Mouse (Mus musculus) frontal cortex, postnatal 36 days (tissue): Measurements from ENCODE around the gene Zfp212.

ENCODE experiments used
- DNase-seq, 2 experiments: peaks; one replicate each; pipeline ENCODE4 v3.0.0; 2022; ENCODE audit warnings: low spot score in 2 of 2

The Zfp212 gene

DNA sequence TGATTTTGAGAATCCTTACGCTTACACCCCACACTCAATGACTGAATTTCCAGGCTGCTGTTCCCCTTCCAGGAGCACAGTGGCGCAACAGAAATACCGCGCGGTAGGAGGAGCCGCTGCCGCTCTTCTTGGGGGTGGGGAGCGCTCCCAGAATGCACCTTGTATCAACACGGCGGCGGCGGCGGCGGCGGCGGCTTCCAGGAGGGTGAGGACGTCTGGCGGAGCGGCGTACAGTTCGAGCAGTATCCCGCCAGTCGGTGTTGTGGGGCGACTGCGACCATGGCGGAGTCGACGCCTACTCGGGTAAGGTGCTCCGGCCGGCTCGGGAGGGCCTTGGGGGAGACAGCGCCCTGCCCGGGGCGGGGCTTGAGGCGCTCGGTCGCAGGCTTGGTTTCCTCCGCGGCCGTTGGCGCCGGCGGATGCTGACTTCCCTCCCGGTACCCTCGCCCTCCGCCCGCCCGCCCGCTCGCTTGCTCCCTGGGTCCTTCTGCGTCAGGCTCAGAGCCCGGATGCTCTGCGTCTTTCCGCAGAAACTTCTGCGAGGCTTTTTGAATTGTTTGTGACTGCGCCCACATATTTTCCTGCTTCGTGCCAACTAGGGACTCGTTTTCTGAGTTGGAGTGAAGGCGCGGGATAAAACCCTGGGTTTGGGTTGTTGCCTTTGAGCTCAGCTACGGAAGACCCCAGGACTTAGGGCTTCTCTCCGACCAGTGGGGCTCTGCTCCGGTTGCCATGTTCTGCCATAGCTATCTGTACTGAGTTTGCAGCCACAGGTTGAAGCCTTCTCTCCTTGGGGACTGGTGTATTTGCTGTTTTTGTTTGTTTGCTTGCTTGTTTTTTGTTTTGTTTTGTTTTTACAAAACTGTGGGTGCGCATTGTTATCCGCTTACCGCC is at the start of gene Zfp212:
TSS of gene Zfp212 (plus strand) at position 30 of the 894 bp plus-strand sequence.
- peak; percentile 84 to 89 for DNase-seq

DNA sequence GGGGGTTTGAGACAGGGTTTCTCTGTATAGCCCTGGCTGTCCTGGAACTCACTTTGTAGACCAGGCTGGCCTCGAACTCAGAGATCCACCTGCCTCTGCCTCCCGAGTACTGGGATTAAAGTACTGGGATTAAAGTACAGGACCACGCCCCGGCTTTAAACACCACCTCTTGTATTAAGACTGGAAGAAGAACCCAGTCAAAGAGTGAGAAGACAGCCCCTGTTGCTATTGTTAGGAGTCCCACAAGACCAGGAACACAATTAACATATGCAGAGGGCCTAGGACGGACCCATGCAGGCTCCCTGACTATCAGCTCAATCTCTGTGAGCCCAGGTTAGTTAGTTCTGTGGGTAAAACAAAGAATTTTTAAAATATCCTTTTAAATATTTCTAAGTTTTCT is 48.0 kb upstream of the Zfp212 start:
- DNase-seq, result no peak

DNA sequence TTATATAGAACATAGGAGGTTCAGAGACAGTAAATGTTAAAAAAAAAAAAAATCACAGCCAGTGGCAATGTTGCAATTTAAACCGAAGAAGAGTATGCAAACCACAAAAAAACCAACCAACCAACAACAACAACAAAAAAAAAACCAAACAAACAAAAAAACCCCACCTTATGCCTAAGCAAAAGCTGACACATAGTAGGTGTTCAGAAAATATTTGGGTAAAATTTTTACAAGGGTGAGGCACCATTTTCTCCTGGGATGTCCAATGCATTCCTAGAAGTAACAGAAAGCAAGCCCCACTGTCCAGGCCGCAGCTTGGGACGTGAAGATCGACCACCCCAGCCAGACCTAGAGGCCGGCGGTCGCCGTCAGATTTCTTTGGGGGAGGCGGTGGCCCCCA is 43.2 kb upstream of the Zfp212 start, which contains the start of gene Zfp282:
TSS of gene Zfp282 (plus strand) at position 147 of the 400 bp plus-strand sequence.
- DNase-seq, result no peak

DNA sequence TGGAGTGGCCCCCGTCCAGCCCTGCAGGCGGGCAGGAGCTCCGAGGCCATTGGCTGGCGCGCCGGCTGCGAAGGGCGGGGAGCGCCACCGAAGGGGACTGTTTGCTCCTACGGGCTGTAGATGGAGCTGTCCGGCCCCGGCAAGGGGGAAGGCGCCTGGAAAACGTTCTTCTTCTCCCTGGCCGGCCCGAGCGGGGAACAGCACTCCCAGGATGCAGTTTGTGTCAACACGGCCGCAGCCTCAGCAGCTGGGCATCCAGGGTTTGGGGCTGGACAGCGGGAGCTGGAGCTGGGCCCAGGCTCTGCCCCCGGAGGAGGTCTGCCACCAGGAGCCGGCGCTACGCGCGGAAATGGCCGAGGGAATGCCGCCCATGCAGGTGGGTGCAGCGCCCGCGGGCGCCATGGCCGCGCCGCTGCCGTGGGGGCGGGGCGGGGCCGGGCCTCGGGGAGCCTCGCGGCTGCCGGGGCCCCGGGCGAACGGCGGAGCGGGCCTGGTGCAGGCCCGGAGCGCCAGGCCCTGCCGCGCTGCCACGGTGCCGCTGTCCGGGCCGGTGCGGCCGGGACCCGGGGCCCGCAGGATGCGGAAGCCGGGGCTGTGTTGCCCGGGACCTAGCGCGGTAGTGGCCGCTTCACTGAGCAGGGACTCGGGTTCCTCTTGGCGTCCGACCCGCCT is 42.7 kb upstream of the Zfp212 start:
- DNase-seq, result peak; percentile 91 to 92

DNA sequence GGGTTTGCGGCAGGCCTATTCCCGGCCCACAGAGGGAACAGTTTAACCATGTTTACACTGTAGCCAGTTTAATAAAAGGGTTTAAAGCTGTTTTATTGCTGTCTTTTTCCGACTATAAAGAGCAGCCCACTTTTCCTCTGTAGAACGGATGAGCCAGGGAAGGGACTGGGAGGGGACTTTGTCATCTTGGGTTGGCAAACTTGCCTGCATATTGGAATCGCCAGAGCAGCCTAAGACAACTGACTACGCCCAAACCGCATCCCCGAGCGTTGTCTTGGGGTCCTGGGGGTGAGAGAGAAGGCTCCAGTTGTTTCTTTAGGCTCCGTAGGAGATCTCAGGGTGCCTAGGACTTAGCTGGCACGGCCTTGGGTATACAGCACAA is 42.2 kb upstream of the Zfp212 start:
- DNase-seq, result peak in 1 of 2 experiments; percentile 14

DNA sequence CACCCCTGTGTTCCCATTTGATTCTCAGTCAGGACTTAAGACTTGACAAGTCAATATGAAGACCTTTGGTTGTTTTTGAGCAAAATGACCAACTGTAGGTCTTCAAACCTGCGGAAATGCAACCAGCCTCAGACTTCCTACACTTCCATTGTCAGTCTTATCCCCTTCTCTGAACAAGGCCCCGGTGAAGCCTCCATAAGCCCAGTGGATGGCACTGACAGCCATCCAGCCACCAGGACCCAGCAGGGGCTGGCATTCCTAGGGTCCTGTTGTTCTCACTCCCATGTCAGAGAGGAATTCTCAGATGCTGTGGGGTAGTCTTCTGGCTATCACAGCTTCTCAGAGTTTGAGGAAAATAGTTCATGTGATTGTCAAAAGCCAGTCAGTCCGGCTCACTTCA is 41.7 kb upstream of the Zfp212 start:
- no peak for DNase-seq

DNA sequence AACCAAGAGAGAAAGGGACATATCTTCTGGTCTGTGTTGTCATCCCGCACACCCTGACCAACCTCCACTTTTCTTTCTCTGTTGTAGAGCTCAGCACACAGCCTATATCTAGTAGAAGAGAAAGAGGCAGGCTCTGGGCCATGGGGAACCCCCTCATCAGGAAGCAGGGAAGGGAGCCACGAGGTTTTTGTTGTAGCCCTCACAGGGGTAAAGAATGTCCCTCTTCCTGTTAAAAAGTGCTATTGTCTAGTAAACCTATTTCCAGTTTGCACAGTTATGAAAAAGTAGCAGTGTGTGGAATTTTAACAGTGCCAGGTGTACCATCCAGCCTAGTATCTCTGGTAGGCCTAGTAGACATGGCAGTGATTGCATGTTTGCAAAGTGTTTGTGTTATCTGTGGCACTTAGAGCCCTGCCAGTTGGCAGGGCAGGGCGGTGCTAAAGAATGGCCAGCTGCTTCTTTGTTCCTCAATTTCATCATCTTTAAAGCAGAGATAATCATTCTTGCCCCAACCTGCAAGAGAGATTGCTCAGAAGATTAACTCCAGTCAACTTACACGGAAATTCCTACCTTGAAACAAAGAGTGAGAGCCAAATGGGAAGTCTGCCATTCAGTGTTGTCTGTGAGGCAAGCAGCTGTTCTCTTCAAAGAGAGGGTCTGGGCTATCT is 41.1 kb upstream of the Zfp212 start:
- DNase-seq, result no peak

DNA sequence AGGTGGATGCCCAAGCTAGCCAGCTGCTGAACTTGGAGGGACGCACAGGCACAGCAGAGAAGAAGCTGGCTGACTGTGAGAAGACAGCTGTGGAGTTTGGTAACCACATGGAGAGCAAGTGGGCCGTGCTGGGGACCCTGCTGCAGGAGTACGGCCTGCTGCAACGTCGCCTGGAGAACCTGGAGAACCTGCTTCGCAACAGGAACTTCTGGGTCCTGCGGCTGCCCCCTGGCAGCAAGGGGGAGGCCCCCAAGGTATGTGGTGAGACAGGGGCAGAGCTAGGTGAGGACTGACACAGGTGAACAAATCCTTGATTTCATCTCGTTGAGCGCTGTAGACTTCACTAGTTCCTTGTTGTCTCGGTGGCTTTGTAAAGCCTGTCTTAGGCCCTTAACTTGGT is 40.1 kb upstream of the Zfp212 start:
- DNase-seq, result no peak

DNA sequence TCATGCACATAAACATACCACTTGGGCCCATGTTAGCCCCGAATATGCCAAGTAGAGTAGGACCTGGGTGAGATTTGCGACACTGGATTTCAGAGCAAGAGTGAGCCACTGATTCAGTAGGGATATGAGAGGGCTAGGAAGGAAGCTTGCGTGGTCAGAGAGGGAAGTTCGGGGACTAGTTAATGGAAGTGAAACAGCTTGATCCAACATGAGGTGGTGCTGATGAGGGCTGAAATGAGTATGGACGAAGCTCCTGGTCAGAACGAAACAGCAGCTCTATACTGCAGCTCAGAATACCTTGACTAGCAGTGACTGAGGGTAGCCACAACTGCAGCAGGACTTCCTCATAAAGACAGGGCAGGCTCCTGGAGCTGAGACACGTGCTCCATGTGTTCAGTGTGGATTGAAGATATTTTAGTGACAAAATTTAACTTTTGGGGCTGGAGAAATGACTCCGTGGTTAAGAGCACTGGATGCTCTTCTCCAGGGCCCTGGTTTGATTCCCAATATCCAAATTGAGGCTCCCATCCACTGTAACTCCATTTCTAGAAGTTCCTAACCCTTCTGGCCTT is 31.4 kb upstream of the Zfp212 start:
- DNase-seq, result no peak

DNA sequence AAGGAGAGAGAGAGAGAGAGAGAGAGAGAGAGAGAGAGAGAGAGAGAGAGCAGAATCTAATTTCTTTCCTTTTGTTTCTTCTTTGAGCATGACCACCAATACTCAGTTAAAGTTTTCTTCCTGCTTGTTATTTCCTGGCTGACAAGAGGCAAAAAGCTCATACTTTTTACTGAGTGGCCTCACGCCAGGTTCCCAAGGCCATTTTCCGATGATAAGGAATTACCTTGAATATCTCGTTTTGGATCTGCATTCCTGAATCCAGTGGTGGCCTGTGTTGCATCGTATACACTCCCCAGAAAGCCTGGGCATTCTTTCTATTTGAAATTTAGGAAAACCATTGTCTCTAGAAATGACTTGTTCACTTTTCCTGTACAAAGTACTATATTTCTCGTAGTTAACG is 20.9 kb upstream of the Zfp212 start:
- DNase-seq, result no peak

DNA sequence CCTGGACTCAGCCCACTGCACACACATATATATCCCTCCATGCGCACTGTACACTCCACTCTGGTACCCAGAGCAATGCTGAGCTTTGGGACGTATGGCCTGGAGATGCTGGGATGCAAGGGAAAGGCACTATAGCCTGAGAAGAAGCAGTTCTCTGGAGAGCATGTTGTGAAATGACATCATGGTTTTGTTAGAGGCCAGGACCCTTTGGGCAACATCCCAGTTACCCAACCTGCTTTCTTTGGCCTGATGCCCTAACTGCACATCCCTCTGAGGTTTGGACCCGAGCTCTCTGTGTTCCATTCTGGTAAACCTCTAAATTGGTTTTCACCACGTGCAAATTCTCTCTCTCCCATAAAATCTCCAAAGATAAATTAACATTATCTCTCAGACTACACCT is 16.7 kb upstream of the Zfp212 start:
- DNase-seq, result no peak

DNA sequence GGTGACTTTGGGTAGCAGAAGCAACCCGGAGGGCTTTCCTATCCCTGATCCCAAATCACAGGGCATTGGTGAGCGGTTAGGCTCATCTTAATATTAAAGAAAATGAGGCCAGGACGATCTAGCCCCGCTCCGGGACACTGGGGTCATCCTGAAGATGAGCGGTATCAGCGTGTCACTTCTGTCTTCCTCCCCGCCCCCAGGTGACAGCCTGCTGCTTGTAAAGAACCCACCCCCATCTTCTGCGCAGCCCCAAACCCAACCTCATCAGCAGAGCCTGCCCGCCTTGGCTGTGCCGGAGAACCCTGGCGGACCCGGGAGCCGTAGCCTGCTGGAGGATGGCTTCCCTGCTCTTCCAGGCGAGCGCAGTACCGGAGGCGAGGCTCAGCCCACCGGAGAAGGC is 15.9 kb upstream of the Zfp212 start:
- no peak for DNase-seq

DNA sequence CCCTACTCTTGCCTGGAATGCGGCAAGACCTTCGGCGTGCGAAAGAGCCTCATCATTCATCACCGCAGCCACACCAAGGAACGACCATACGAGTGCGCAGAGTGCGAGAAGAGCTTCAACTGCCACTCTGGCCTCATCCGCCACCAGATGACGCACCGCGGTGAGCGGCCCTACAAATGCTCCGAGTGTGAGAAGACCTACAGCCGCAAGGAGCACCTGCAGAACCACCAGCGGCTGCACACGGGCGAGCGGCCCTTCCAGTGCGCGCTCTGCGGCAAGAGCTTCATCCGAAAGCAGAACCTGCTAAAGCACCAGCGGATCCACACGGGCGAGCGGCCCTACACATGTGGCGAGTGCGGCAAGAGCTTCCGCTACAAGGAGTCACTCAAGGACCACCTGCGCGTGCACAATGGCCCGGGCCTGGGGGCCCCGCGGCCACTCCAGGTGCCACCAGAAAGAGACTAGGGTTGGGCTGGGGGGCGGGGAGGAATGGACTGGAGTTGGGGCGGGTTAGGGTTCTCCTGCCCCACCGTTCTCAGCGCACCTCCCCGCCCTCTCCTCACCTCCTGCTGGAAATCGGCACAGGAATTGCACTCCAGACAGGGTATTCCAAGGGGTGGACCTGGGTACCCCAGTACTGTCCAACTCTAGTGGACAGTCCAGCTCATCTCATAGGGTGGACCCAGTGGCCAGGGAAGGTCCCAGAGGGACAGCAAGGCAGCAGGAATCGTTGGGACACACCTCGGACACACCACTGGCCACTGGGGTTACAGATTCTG is 15.2 kb upstream of the Zfp212 start:
- no peak for DNase-seq

DNA sequence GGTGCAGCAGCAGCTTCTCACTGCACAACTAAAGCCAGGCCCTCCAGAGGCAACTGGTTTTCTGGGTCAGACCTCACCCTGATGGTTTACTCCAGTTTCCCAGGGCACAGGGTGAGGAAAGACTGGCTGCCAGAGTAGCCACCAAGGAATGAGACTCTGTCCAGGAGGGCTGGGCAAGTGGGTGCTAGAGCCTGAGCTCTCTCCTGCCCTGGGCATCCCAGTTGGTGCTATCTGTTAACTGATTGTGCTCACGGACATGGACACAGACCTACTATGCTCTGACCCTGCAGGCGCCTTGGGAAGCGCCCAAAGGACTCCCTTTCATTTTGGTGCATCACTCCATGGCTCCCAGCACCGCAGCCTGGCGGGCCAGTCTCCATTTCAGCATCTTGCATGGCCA is 13.9 kb upstream of the Zfp212 start:
- DNase-seq, result no peak

DNA sequence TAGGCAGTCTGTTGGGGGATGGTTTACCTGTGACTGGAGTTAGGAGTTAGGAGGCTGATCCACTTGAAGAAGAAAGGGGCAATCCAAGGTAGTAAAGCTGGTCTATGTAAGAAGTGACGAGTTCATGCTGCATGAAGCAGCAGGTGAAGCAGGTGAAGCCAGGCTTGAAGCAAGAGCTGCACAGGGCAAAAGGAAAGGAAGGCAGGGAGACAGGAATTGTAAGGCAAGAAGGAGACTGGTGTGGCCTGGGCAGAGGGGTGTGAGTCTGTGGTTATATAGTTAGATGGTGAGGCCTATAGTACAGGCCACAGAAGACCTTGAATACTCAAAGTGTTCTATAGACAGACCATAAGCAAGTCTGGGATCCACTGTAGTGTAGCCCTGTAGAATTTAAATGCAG is 11.3 kb upstream of the Zfp212 start:
- DNase-seq, result no peak

DNA sequence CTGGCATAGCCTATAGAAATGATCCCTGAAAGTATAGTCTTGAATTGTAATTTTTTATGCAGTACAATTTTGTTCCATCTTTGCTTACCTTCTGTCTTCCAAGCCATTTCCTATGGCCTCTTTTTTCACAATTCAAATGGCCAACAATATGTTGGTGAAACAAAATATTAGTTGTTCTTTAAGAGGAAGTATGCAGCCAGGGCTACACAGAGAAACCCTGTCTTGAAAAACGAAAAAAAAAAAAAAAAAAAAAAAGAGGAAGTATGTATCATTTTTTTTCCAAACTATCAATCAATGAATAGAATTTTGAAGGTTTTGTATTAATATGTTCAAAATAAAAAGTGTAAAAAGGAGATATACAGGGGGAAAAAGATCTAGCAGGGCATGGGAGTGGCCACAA is 8.6 kb upstream of the Zfp212 start:
- DNase-seq, result no peak

DNA sequence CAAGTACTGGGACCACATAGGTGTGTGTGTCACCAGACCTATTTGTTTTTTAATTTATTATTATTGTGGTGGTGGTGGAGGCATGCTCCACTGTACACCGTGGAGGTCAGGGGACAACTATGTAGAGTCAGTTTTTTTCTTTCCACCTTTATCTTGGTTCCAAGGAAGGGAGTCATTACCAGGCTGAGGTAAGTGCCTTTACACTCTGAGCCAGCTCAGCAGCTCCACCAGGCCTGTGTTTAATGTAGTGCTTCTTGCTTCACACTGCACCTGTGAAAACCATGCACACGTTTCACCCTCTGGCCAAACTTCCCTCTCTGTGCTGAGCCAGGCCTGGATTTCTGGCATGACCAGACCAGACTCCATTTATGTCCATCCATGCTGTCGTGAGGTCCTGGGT is 7.3 kb upstream of the Zfp212 start:
- DNase-seq, result no peak

DNA sequence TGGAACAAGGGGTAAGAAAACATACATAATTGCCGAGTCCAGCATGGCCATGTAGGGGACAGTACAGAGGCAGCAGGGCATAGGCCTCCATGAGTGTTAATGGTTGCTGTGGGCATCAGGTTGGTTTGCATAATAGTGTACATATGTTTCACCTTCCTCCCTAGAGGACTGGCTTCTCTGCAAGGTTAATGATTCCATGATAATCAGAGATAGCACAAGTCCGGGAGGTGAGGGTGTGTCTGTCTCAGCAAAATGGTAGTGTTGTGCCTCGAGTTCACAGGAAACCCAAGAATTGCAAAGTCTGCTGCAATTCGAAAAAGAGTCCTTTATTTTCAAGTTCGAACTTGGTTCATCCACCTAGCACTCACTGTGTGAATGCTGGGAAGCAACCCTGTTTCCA is 3.2 kb upstream of the Zfp212 start:
- DNase-seq, result no peak

DNA sequence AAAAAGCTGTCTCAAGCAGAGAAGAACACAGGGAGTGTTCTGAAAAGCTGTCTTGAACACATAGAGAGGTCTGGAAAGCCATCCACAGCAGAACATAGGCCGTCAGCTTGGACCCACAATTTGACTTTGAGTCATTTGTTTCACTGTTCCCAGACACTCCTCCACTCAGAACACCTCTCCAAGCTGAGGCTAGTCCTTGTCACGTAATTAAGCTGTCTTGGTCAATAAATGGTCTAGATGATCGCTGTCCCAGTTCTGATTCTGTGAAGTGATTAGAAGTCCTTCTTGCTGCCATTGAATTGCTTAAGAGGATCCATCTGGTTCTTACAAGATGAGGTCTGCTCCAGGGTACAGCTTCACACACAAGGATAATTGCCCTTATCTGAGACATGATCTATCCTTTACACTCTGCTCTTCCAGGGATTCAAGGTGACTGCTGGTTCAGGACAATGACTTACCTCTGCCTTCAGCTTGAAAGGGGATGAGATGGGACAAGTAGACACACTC is 1.5 kb upstream of the Zfp212 start:
- DNase-seq, result no peak

DNA sequence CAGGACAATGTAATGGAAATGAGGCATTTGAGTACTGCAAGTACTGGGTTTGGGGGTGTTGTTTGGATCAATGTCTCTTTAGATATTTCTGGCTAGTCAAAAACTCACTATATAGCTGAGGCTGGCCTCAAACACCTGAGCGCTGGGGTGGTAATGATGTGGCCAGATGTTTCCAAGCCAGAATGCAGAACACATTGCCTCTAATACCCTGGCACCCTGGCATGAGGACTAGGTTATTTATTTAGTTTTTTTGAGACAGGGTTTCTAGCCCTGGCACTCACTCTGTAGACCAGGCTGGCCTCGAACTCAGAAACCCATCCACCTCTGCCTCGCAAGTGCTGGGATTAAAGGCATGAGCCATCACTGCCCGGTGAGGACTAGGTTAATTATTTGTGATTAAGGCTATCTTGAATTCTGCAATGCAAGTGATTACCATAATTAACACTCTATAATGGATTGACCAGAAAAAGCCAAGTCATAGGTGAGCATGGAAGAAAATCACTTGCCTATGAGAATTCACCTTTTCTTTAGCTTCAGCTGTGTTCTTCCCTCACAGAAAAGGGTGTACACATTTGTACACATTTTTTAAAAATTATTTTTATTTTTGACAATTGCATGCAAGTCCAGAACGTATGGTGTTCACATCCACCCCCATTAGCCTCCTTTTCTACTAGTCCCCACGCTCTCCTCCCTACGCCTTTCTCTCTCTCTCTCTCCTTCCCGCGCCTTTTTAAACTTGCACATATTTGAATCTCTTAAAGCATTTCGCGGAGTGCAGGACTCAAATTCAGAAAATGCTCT is 430 bp upstream of the Zfp212 start:
- DNase-seq, result no peak

DNA sequence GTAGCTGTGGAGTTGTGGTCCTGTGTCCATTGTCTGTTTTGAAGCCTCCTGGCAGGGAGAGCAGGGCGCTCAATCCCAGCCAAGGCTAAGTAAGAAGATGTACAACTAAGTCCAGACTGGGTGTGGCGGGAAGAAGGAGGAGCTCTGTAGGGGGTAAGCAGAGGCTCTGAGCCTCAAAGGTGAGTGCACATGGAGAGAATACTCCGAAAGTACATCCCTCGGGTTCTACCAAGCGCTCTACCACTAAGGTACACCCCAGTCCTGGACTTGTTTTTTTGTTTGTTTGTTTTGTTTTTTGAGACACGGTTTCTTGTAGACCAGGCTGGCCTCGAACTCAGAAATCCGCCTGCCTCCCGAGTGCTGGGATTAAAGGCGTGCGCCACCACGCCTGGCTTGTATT is 22.2 kb downstream of the Zfp212 start:
- no peak for DNase-seq
